Comparison of ENCODE assay signal across 9 mouse cellular contexts in the genomic region with DNA sequence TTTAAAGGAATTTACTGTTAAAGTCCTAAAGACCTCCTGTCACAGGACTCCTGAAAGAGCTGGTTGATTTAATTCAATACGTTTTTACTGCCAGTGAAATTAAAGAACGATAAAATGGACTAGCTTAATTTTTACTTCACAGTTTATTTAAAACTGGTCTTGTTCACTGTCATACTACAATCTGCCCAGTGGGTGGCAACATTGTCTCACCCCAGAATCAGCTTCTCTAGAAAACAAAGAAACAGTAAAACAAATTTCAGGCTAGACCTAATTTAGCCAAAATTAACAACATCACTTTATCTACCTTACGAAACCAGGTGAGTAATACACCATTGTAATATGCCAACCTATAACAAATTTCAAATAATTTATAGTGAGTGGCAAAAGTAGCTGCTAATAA. TPM values are rescaled to one million over a fixed set of nuclear protein-coding genes. Genes with fewer than 3 reads are reported as not detected.
DNase-seq lines count a peak whose midpoint lies in the region; ATAC-seq and TF ChIP-seq lines count a peak whose summit lies in the region.
"Had no signal": no experiment of that assay in that cellular context is flagged by ENCODE, and none has a peak within 500 bp of the region (broad histone marks: within the 10 kb centered on the region; RNA-seq: fewer than 3 reads in every experiment).

No protein-coding gene starts in this region.

- H3K4me2 ChIP-seq in forebrain, embryonic 14.5 days (ENCODE audit: low read length), result no peak overlapping the region
- no peak overlapping the region for H3K4me2 ChIP-seq in forebrain, embryonic 12.5 days

- 20% methylated on average over 3 of the region's 3 CpGs for WGBS in forebrain, embryonic 14.5 days
- 25% methylated on average over 3 of the region's 3 CpGs for WGBS in forebrain, embryonic 12.5 days
- 14% methylated on average over 3 of the region's 3 CpGs for WGBS in lung, adult 2 months

- H3K9me3 ChIP-seq in forebrain, embryonic 14.5 days (replicated peaks; ENCODE audit: control insufficient read depth, low read length), result no peaks in the 10 kb centered on the region
- no peaks in the 10 kb centered on the region for H3K9me3 ChIP-seq in forebrain, embryonic 12.5 days

- TF ChIP-seq POLR2A in lung, adult 2 months (IDR thresholded peaks at IDR 0.05; ENCODE audit: borderline replicate concordance, extremely low read depth, low read depth, low read length), result no peak

- intact Hi-C loops in left cerebral cortex, postnatal 25 days (cut with DNase I), result loop anchor here (2.0 to 10.0 kb wide), 3 partner anchors 330 to 1328 kb away; partner anchors contain the start of gene Rprm

- H3K27ac ChIP-seq in forebrain, embryonic 14.5 days (ENCODE audit: low read depth, low read length), result no peak overlapping the region
- no peak overlapping the region for H3K27ac ChIP-seq in forebrain, embryonic 12.5 days

- DNase-seq in forebrain, embryonic 14.5 days (ENCODE audit: low spot score), result peak; percentile 74
- DNase-seq in lung, adult 2 months, result no peak
- no peak for DNase-seq in lung, adult 18-20 months
- DNase-seq in brain, adult 2 months (ENCODE audit: low read depth, low spot score), result peak; percentile 58
- DNase-seq in left cerebral cortex, postnatal 25 days (ENCODE audit: low spot score in 2 of 2), result peak; percentile 22 to 50
- DNase-seq in ovary, postnatal 14 days (ENCODE audit: low spot score), result no peak
- DNase-seq in frontal cortex, postnatal 25 days (ENCODE audit: low spot score in 2 of 2), result no peak

- H3K4me1 ChIP-seq in forebrain, embryonic 14.5 days (ENCODE audit: control insufficient read depth, insufficient read depth, low read length), result peaks cover 5% of the 10 kb centered on the region
- peaks cover 7% of the 10 kb centered on the region; the same call in 1 of the 2 replicates for H3K4me1 ChIP-seq in forebrain, embryonic 12.5 days
- H3K4me1 ChIP-seq in lung, adult 2 months (ENCODE audit: control insufficient read depth, insufficient read depth, low read length), result no peaks in the 10 kb centered on the region

- TF ChIP-seq CTCF in lung, adult 2 months (IDR thresholded peaks at IDR 0.05; ENCODE audit: insufficient read depth, low read length), result peak; percentile 27; the same call in 1 of the 2 replicates

- H3K36me3 ChIP-seq in forebrain, embryonic 14.5 days (ENCODE audit: control insufficient read depth, insufficient read depth, low read length), result no peaks in the 10 kb centered on the region
- no peaks in the 10 kb centered on the region for H3K36me3 ChIP-seq in forebrain, embryonic 12.5 days (replicated peaks)

- H3K27me3 ChIP-seq in forebrain, embryonic 14.5 days (replicated peaks; ENCODE audit: control insufficient read depth, insufficient read depth, low read length), result no peaks in the 10 kb centered on the region
- no peaks in the 10 kb centered on the region for H3K27me3 ChIP-seq in forebrain, embryonic 12.5 days
- H3K27me3 ChIP-seq: megakaryocyte, embryonic 14.5 days had no signal

- ATAC-seq in forebrain, embryonic 14.5 days, result peak; percentile 32; the same call in 1 of the 2 replicates
- no peak for ATAC-seq in forebrain, embryonic 12.5 days (ENCODE audit: low FRiP score)

- no peak overlapping the region for H3K4me3 ChIP-seq in forebrain, embryonic 14.5 days (ENCODE audit: low read depth, low read length)
- no peak overlapping the region for H3K4me3 ChIP-seq in forebrain, embryonic 12.5 days (replicated peaks)
- no peak overlapping the region for H3K4me3 ChIP-seq in lung, adult 2 months (replicated peaks; ENCODE audit: extremely low read depth, low read depth, low read length)
- H3K4me3 ChIP-seq: megakaryocyte, embryonic 14.5 days had no signal

- no peak overlapping the region for H3K9ac ChIP-seq in forebrain, embryonic 14.5 days (ENCODE audit: low read length)
- H3K9ac ChIP-seq in forebrain, embryonic 12.5 days, result no peak overlapping the region

RNA-seq across cellular contexts. Expression of gene Stam2, which starts 14.6 kb away (rescaled TPM):
- 51.1 and 55.7 TPM in 2 replicates for polyA plus RNA-seq in forebrain, embryonic 14.5 days (2014; fragmentation: Nextera tagmentation; extraction: Ambion mirVana)
- 42.2 and 42.8 TPM in 2 replicates for polyA plus RNA-seq in forebrain, embryonic 12.5 days (2016; fragmentation: Nextera tagmentation; extraction: Ambion mirVana)
- polyA plus RNA-seq in lung, adult 2 months (2012; rRNA removed), result 6.7 and 9.9 TPM in 2 replicates
- total RNA-seq in left cerebral cortex, postnatal 25 days (2021), result 10 to 100 TPM; 25.3 to 27.2 TPM

Comparison
In these comparisons a context has a peak if more than half of its experiments do, and no peak if none do; other contexts are left out.
1. DNase-seq: peak in forebrain, embryonic 14.5 days (single experiment), brain, adult 2 months (single experiment) and left cerebral cortex, postnatal 25 days (2 of 2); none in lung, adult 2 months (single experiment), lung, adult 18-20 months (0 of 2), ovary, postnatal 14 days (single experiment) and frontal cortex, postnatal 25 days (0 of 2).